Mouse (Mus musculus) spleen, adult 2 months (tissue): Measurements from ENCODE around the gene Mrpl48.

Experiments
- CTCF ChIP-seq: fragments of 200-500 bp; IDR thresholded peaks from 2 replicates; pipeline ENCODE4 v1.5.1; 2011; ENCODE audit warnings: mild to moderate bottlenecking, inconsistent platforms; ENCODE audit not compliant: insufficient read depth, insufficient read length, insufficient replicate concordance; ENCODE audit errors: extremely low read depth
- POLR2A ChIP-seq: fragments of 200-500 bp; IDR thresholded peaks from 2 replicates; pipeline ENCODE4 v1.6.1; 2011; ENCODE audit warnings: low read depth, low read length, inconsistent platforms

DNA sequence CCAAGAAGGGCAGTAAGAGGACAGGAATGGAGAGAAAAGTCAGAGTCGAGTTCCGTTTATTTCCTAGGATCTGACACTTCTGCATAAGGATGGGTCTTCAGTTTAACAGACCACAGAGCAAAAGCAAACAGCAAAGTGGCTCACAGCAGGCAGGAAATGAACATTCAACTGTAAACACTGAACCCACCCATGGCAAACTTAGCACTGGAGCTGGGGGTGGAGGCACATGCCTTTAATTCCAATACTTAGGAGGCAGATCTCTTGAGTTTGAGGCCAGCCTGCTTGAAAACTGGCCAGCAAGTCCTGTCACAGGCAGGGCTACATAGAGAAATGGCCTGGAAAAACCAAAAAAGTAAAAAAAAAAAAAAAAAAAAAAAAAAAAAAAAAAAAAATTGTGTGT lies 74.6 kb downstream of the Mrpl48 start:
- TF ChIP-seq POLR2A (no peak), CTCF (no peak)
